Mouse (Mus musculus) liver, postnatal 0 days (tissue): ENCODE data around the gene Cdk9. TPM values are rescaled to one million over a fixed set of nuclear protein-coding genes. Genes with fewer than 3 reads are reported as not detected.

Source experiments
- ATAC-seq: fragments of 200-750 bp; cut with Nextera tagmentation; 2 replicates; pipeline ENCODE4 v1.8.0; 2017; ENCODE audit warnings: mild to moderate bottlenecking, moderate library complexity
- DNase-seq: peaks from one replicate; pipeline ENCODE4 v3.0.0-alpha.2; 2016
- H3K27ac ChIP-seq: fragments of 300-500 bp; sonication (generic); 2 replicates; pipeline ENCODE4 v1.5.1; 2014; ENCODE audit warnings: antibody characterized with exemption, moderate library complexity, mild to moderate bottlenecking, low read depth
- H3K27me3 ChIP-seq: fragments of 300-500 bp; sonication (generic); 2 replicates; pipeline ENCODE4 v1.6.1; 2014; ENCODE audit warnings: low read length, control low read depth, mixed read lengths; ENCODE audit not compliant: insufficient read depth
- H3K36me3 ChIP-seq: fragments of 300-500 bp; sonication (generic); replicated peaks from 2 replicates; pipeline ENCODE4 v1.6.1; 2014; ENCODE audit warnings: mild to moderate bottlenecking, control low read depth, low read length, moderate library complexity, mixed read lengths; ENCODE audit not compliant: insufficient read depth
- H3K4me1 ChIP-seq: fragments of 300-500 bp; sonication (generic); 2 replicates; pipeline ENCODE4 v1.6.1; 2014; ENCODE audit warnings: antibody characterized with exemption, mild to moderate bottlenecking, control low read depth; ENCODE audit not compliant: insufficient read depth
- H3K4me2 ChIP-seq: fragments of 300-500 bp; sonication (generic); 2 replicates; pipeline ENCODE4 v1.6.1; 2014; ENCODE audit warnings: low read depth, mild to moderate bottlenecking, low read length, moderate library complexity, mixed read lengths
- H3K4me3 ChIP-seq: fragments of 300-500 bp; sonication (generic); 2 replicates; pipeline ENCODE4 v1.5.1; 2014; ENCODE audit warnings: low read depth, low read length
- H3K9ac ChIP-seq: fragments of 300-500 bp; sonication (generic); replicated peaks from 2 replicates; pipeline ENCODE4 v1.6.1; 2014; ENCODE audit warnings: mild to moderate bottlenecking, moderate library complexity
- H3K9me3 ChIP-seq: fragments of 300-500 bp; sonication (generic); 2 replicates; pipeline ENCODE4 v1.6.1; 2016; ENCODE audit warnings: mild to moderate bottlenecking, control low read depth, low read length, mixed read lengths
- CTCF ChIP-seq: sonication (generic); IDR thresholded peaks from 2 replicates; pipeline ENCODE4 v1.5.1; 2016; ENCODE audit warnings: antibody characterized with exemption, low read depth
- EP300 ChIP-seq: IDR thresholded peaks from 2 replicates; pipeline ENCODE4 v1.6.1; 2016; ENCODE audit warnings: antibody characterized with exemption, low read depth, mild to moderate bottlenecking
- WGBS: fragments of 180-500 bp; shearing (Covaris S2); extraction: QIAGEN DNeasy Blood & Tissue Kit; methylation state at CpG from one replicate; pipeline ENCODE4 v1.1.7; 2014; ENCODE audit not compliant: insufficient replicate concordance; 5-methylcytosine and 5-hydroxymethylcytosine counted together
- polyA plus RNA-seq: library from polyadenylated mRNA; unstranded; fragments of >200 nt; fragmentation: Nextera tagmentation; extraction: Ambion mirVana; gene quantifications from 2 replicates; pipeline ENCODE4 v1.2.1, GENCODE M21; 2015

Gene Cdk9
- polyA plus RNA-seq, 1 experiment from 2014 or later, result 49.5 TPM

- ATAC-seq (no peak), DNase-seq (no peak)
- H3K9me3 ChIP-seq, result no peaks in the 10 kb centered on the region
- H3K4me3 ChIP-seq, result no peak overlapping the region
- H3K4me2 ChIP-seq, result no peak overlapping the region
- TF ChIP-seq CTCF, result no peak
- no peak for TF ChIP-seq EP300
- H3K27ac ChIP-seq, result no peak overlapping the region
- H3K27me3 ChIP-seq, result no peaks in the 10 kb centered on the region
- 61% methylated on average over 6 of the region's 6 CpGs for WGBS
- no peak overlapping the region for H3K9ac ChIP-seq
- no peaks in the 10 kb centered on the region for H3K4me1 ChIP-seq
- H3K36me3 ChIP-seq, result peaks cover 39% of the 10 kb centered on the region
These were observed 31.1 kb downstream of the Cdk9 start for GRCm38 (mm10) chr2:32681754-32682153.

DNA sequence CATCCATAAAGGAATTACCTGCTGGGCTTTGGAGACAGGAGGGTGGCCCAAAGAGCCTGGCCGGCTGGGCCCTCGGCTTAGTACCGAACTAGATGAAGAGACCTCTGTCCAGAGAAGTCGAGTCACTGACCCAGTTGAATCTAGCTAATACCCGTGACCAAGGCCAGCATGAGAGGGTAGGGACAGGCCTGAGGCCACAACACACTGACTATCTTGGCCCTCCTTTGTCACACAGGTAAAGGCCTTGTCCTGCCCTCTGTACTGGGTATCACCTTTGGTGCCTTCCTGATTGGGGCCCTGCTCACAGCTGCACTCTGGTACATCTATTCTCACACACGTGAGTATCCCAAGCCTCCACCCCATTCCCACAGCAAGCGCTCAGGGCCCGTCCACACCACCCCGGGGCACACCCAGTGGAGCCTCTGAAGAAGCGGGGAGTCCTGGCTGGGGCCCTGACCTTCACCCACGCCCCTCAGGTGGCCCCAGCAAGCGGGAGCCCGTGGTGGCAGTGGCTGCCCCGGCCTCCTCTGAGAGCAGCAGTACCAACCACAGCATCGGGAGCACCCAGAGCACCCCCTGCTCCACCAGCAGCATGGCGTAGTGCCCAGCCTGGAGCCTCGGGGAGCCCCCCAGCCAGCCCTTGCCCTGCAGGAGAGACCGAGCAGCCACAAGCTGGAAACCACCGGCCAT lies 31.8 kb downstream of the Cdk9 start:
- Histone ChIP-seq H3K9ac (no peak overlapping the region), H3K27ac (no peak overlapping the region), H3K4me2 (no peak overlapping the region), H3K9me3 (no peaks in the 10 kb centered on the region), H3K4me1 (no peaks in the 10 kb centered on the region), H3K36me3 (peaks cover 32% of the 10 kb centered on the region), H3K4me3 (no peak overlapping the region), H3K27me3 (no peaks in the 10 kb centered on the region)
- TF ChIP-seq EP300 (no peak), CTCF (no peak)
- DNase-seq (no peak), ATAC-seq (no peak)
- WGBS, result 81% methylated on average over 19 of the region's 19 CpGs

GRCm38 (mm10) chr2:32680051-32680451 lies 32.8 kb downstream of the Cdk9 start:
- no peak overlapping the region for H3K9ac ChIP-seq
- H3K4me3 ChIP-seq, result no peak overlapping the region
- H3K36me3 ChIP-seq, result peaks cover 25% of the 10 kb centered on the region
- H3K4me2 ChIP-seq, result no peak overlapping the region
- no peaks in the 10 kb centered on the region for H3K9me3 ChIP-seq
- H3K27ac ChIP-seq, result 0 out of 2 replicates have a peak overlapping the region, but pooled peaks have one; percentile 5
- H3K4me1 ChIP-seq, result no peaks in the 10 kb centered on the region
- WGBS, result 64% methylated on average over 7 of the region's 7 CpGs
- ATAC-seq (no peak), DNase-seq (no peak)
- no peaks in the 10 kb centered on the region for H3K27me3 ChIP-seq
- TF ChIP-seq CTCF (no peak), EP300 (no peak)

DNA sequence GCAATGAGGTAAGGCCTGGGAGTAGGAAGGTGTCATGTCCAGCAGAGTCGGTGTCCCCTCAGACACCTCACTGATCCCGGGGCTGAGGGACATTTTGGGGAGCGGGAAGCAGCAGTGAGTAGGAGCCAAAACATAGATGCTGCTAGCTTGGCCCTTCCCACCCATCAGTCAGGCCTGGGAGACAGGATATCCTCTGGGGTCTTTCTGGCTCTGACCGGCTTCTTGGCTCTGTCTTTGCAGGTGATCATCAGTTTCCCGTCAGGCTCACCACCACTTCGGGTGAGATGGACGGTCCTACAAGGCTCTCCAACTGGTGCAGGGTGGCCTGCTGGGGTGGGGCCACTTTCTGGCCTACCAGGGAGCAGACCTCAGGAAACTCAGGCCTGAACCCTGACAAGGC lies 35.2 kb downstream of the Cdk9 start:
- Histone ChIP-seq H3K27me3 (no peaks in the 10 kb centered on the region), H3K36me3 (peaks cover 16% of the 10 kb centered on the region), H3K4me3 (no peak overlapping the region), H3K9me3 (no peaks in the 10 kb centered on the region), H3K4me2 (no peak overlapping the region), H3K9ac (no peak overlapping the region), H3K27ac (no peak overlapping the region), H3K4me1 (0 out of 2 replicates have a peak, but pooled peaks cover 2% of the 10 kb centered on the region)
- no peak for ATAC-seq
- DNase-seq, result no peak
- TF ChIP-seq CTCF (no peak), EP300 (no peak)
- 75% methylated on average over 7 of the region's 7 CpGs for WGBS

DNA sequence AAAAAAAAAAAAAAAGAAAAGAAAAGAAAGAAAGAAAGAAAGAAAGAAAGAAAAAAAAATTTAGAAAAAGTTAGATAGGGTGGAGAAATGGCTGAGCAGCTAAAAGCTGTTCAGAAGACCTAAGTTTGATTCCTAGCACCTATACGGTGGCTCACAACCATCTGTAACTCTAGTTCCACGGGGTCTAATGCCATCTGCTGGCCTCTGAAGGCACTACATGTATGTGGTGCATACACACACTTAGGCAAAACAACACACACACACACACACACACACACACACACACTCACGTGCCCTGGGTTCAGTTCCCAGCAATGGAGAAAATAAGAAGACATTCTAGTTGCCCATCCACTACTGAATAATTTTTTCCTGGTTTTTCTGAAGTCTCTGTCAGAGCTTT lies 36.1 kb downstream of the Cdk9 start:
- Histone ChIP-seq H3K9me3 (no peaks in the 10 kb centered on the region), H3K27ac (no peak overlapping the region), H3K4me1 (0 out of 2 replicates have a peak, but pooled peaks cover 2% of the 10 kb centered on the region), H3K36me3 (peaks cover 12% of the 10 kb centered on the region), H3K9ac (no peak overlapping the region), H3K27me3 (no peaks in the 10 kb centered on the region), H3K4me2 (no peak overlapping the region), H3K4me3 (no peak overlapping the region)
- 77% methylated on average over 3 of the region's 3 CpGs for WGBS
- ATAC-seq (no peak), DNase-seq (no peak)
- TF ChIP-seq EP300 (no peak), CTCF (peak; percentile 52)

GRCm38 (mm10) chr2:32673176-32673917 lies 39.5 kb downstream of the Cdk9 start:
- ATAC-seq (peak; percentile 82), DNase-seq (peak; percentile 64)
- no peak overlapping the region for H3K27ac ChIP-seq
- H3K4me1 ChIP-seq, result 0 out of 2 replicates have a peak, but pooled peaks cover 2% of the 10 kb centered on the region
- H3K27me3 ChIP-seq, result no peaks in the 10 kb centered on the region
- TF ChIP-seq CTCF (no peak), EP300 (no peak)
- no peak overlapping the region for H3K9ac ChIP-seq
- H3K4me3 ChIP-seq, result no peak overlapping the region
- 66% methylated on average over 16 of the region's 16 CpGs for WGBS
- H3K9me3 ChIP-seq, result no peaks in the 10 kb centered on the region
- no peak overlapping the region for H3K4me2 ChIP-seq
- peaks cover 9% of the 10 kb centered on the region for H3K36me3 ChIP-seq
